Mouse (Mus musculus) adrenal gland, adult 18-20 months (tissue): Measurements from ENCODE around the gene Scn8a. TPM values are rescaled to one million over a fixed set of nuclear protein-coding genes. Genes with fewer than 3 reads are reported as not detected.

Experiments
- DNase-seq, 2 experiments: peaks; one replicate each; pipeline ENCODE4 v3.0.0; 2021 to 2022; ENCODE audit warnings: low spot score in 2 of 2
- total RNA-seq, 2 experiments: library from RNA; stranded (reverse); gene quantifications; 1 replicate in 1 of 2; 2 replicates in 1 of 2; pipeline ENCODE4 v1.2.3; 2021

Scn8a gene
- total RNA-seq, 2 experiments from 2014 or later: 2.8 to 3.6 TPM

- DNase-seq: no peak
Observed at GRCm38 (mm10) chr15:101011352-101011751, 141.7 kb downstream of the Scn8a start.

- no peak for DNase-seq
Observed at GRCm38 (mm10) chr15:101028960-101029359, 159.3 kb downstream of the Scn8a start.

DNA sequence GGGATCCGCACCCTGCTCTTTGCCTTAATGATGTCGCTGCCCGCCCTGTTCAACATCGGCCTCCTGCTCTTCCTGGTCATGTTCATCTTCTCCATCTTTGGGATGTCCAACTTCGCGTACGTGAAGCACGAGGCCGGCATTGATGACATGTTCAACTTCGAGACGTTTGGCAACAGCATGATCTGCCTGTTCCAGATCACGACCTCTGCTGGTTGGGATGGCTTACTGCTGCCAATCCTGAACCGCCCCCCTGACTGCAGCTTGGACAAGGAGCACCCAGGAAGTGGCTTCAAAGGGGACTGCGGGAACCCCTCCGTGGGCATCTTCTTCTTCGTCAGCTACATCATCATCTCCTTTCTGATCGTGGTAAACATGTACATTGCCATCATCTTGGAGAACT is 170.0 kb downstream of the Scn8a start:
- DNase-seq: no peak

DNA sequence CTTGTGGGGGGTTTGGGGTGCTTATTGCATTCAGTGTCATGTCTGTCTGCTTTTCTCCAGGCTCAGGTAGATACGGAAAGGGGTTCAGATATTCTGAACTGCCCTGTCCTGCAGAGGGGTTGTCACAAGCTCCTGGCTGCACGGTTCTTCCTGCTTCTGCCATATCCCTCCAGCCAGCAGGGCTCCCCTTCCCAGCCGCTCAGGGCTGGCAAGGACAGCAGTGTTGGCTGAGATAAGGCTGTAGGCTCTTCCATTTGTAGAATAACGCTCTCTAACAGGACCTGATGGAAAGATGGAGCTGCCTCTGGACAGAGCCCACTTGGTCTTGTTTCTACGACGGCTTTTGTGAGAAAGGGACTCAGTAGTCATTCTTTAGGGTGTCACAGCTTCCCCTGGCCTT is 172.3 kb downstream of the Scn8a start:
- no peak for DNase-seq

- DNase-seq: peak; percentile 60 to 69
Observed at GRCm38 (mm10) chr15:101042613-101043012, 173.0 kb downstream of the Scn8a start.

DNA sequence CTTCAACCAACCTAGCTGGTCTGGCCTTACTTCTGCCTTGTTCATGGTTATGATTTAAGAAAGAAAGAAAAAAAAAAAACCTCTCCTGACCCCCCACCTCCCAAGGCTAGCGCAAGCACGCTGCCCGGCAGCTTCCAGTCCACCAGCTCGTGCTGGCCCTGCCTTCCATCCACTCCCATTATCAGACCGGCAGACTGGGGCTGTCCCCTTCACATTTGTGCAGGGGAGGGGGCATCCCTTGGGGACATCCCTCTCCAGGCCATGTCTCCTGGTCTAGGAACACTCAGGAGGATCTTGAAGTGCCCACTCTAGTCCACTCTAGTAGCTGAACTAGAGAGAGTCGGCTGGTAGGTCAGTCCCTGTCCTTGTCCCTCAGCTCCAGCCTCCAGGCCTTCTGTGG is 174.9 kb downstream of the Scn8a start:
- DNase-seq: no peak

- DNase-seq: no peak
Observed at GRCm38 (mm10) chr15:101046039-101046526, 176.4 kb downstream of the Scn8a start.

DNA sequence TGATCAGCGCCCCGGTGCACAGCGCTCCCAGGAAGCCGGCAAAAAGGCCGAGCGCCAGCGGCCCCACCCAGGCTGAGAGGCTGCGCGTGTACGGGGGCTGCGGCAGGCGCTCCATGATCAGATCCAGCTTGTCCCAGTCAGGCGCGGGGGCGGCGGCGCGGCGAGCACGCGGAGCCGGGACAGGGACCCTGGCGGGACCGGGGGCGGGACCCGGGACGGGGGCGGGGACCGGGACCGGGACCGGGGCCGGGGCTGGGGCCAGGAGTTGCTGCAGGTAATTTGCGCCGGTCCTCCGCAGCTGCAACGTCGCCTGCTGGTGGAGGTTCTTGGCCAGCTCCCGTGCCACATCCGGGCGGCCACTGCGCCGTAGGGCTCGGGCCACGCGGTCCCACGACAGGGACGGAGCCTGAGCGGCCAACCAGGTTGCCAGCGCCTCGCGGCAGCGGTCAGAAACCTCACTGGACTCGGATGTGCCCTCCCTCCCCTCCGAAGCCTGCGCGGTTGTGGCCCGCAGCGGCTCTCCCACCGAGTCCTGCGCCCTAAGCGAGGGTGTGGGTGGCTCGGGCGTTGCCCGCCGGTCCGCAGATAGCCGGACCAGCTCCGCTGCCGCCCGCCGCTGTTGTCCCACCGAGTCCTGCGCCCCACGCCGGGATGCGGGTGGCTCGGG is 177.0 kb downstream of the Scn8a start:
- peak; percentile 49 to 57 for DNase-seq

DNA sequence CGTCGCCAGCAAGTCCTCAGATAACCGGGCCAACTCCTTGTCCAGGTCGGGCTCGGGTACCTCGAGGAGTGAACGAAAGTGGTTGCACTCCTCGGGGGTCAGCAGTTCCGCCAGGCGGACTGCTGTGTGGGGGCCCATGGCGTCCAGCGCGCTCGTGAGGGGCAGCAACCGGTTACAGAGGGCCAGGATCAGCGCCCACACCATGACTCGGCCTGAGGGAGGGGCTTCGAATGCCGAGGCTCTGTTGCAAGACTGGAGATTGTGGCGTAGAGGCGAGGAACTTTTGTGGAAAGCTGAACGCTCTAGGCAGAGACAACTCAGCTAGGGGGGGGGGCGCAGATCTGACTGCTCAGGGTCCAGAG is 177.5 kb downstream of the Scn8a start, which contains the start of gene Gm47841:
Gm47841 (minus strand) TSS at position 204 of the 362 bp plus-strand sequence.
- peak in 1 of 2 experiments; percentile 20 for DNase-seq

GRCm38 (mm10) chr15:101048338-101048896 is 178.8 kb downstream of the Scn8a start:
- no peak for DNase-seq

DNA sequence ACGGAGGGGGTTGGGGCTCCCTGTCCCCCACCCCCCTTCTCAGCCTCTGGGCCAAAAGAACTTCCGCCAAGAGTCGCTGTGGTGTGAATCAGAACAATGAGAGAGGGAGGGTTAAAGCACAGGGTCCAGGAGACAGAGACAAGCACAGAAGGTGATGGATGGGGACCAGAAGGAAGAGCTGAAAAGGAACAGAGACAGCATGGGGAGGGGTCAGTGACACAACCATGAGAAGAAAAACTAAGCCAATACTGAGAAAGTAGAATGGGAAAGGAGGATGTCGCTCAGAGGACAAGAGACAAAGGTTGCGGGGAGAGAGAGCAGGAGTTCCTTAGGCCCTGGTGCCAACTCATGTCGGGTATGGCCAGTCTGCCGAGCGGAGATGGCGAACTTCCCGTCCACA is 182.2 kb downstream of the Scn8a start:
- no peak for DNase-seq

- DNase-seq: peak in 1 of 2 experiments; percentile 33
Observed at GRCm38 (mm10) chr15:101052560-101053501, 183.2 kb downstream of the Scn8a start.

GRCm38 (mm10) chr15:101053832-101054459 is 184.3 kb downstream of the Scn8a start:
- DNase-seq: no peak

DNA sequence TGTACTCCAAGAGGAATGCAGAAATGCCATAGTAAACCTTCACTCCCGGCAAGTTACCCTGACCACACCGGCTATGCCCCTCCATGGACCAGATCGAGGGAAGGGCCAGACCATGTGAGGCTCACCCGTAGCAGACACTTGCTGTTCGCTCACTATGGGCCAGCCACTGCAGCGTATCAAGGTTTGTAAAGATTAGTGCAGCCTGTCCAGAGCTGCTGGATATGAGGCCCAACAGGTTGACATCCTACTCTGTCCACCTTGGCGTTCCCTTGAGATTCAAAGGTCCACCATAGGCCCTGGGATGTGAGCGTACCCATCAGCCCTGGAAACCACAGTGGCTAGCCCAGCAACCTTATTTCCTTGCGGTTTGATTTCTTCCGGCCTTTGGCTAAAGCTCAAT is 184.9 kb downstream of the Scn8a start:
- DNase-seq: no peak

- DNase-seq: no peak
Observed at GRCm38 (mm10) chr15:101056225-101056624, 186.6 kb downstream of the Scn8a start.

GRCm38 (mm10) chr15:101059570-101060279 is 190.1 kb downstream of the Scn8a start:
- DNase-seq: no peak

DNA sequence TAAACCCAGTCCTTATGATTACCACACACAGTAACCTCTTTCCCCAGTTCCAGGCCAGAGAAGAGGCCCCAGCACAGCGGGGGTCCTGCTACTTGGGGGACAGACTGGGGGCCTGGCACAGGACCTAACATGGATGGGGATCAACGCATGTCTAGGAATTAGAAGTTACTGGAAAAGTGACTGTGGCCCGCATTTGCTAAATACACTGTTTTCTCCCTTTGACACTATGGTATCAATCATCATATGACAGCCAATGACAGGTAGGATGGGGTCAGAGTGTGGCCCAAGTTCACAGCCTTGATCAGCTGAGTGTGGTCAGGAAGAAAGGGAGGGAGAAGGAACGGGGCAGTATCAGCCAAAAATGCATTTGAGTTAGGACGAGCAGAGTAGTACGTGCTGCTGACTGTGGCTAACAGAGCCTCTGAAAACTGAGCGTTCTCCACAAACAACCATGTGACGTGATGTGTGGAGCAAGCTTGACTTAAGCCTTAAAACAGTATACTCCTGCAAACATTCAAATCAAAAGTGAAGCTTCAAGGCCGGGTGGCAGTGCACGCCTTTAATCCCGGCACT is 190.7 kb downstream of the Scn8a start:
- no peak for DNase-seq

DNA sequence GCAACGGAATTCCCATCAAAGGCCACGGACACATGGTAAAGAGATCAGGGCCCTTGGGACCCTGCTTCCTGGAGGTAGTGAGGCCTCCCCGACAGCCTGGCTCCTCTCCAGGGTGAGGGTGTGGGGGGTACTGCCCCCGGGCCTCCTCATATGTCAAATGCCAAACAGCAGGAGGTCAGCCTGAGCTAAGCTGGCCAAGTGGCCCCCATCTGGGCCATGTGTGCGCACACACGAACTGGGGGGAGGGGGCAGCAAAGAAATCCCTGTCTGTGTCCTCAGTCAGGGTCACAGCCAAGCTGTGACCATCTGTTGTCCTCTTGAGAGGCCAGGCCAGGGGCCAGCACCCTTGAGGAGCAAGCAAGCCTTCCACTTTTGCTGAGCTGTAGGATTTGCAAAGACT is 195.4 kb downstream of the Scn8a start:
- no peak for DNase-seq

DNA sequence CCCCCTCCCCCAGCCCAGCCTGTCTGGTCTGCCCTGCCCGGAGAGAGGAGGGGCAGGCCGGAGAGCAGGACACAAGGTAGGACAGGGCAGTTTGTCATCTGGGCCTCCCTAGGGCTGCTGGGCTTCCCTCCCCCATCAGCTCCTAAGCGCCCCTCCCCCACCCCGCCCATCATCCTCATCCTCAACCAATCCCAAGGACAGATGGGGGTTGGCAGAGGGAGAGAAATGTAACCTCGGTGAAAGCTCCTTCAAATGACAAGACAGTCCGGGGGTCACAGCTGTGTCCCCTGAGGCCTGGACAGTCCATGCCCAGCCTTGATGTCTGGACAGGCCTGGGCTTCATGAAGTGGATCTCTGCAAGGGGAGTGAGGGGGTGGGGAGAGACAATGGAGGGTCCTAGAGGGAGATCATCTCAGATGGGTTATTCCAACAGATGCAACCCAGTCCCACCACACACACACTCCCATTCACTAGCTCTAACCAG is 196.7 kb downstream of the Scn8a start:
- no peak for DNase-seq
